Mouse (Mus musculus) heart, embryonic 14.5 days (tissue): ENCODE data around the gene Erc2. TPM values are rescaled to one million over a fixed set of nuclear protein-coding genes. Genes with fewer than 3 reads are reported as not detected.

Source experiments
- ATAC-seq: fragments of 200-750 bp; cut with Nextera tagmentation; 2 replicates; pipeline ENCODE4 v1.8.0; 2017; ENCODE audit warnings: low read depth, moderate TSS enrichment; ENCODE audit not compliant: insufficient number of reproducible peaks, insufficient read depth, low FRiP score
- H3K27ac ChIP-seq, 2 experiments: fragments of 200-500 bp in 1 of 2; fragments of 300-500 bp in 1 of 2; sonication (generic) in 1 of 2; replicated peaks in 1 of 2; 2 replicates each; pipeline ENCODE4 v1.5.1; 2012 to 2014; ENCODE audit warnings: low read depth in 2 of 2, low read length in 2 of 2, control low read depth in 1 of 2, mild to moderate bottlenecking in 1 of 2, mixed read lengths in 1 of 2; ENCODE audit not compliant: control insufficient read depth in 1 of 2, insufficient read depth in 1 of 2
- H3K27me3 ChIP-seq: fragments of 300-500 bp; sonication (generic); 2 replicates; pipeline ENCODE4 v1.6.1; 2014; ENCODE audit warnings: mild to moderate bottlenecking, low read length, control low read depth; ENCODE audit not compliant: control insufficient read depth, insufficient read depth
- H3K36me3 ChIP-seq: fragments of 300-500 bp; sonication (generic); 2 replicates; pipeline ENCODE4 v1.6.1; 2014; ENCODE audit warnings: mild to moderate bottlenecking, control low read depth, low read length, mixed read lengths; ENCODE audit not compliant: control insufficient read depth, insufficient read depth
- H3K4me1 ChIP-seq, 2 experiments: fragments of 200-500 bp in 1 of 2; fragments of 300-500 bp in 1 of 2; sonication (generic) in 1 of 2; 2 replicates each; pipeline ENCODE4 v1.6.1; 2012 to 2014; ENCODE audit warnings: low read length in 2 of 2, control low read depth in 1 of 2, mixed read lengths in 1 of 2; ENCODE audit not compliant: control insufficient read depth in 2 of 2, insufficient read depth in 2 of 2
- H3K4me2 ChIP-seq: fragments of 300-500 bp; sonication (generic); 2 replicates; pipeline ENCODE4 v1.6.1; 2014; ENCODE audit warnings: mild to moderate bottlenecking, low read length
- H3K4me3 ChIP-seq, 2 experiments: fragments of 200-500 bp in 1 of 2; fragments of 300-500 bp in 1 of 2; sonication (generic) in 1 of 2; 2 replicates each; pipeline ENCODE4 v1.5.1; 2012 to 2014; ENCODE audit warnings: low read length in 2 of 2, mild to moderate bottlenecking in 2 of 2, control low read depth in 1 of 2, low read depth in 1 of 2, moderate library complexity in 1 of 2; ENCODE audit not compliant: control insufficient read depth in 1 of 2, insufficient read depth in 1 of 2
- H3K9ac ChIP-seq: fragments of 300-500 bp; sonication (generic); 2 replicates; pipeline ENCODE4 v1.6.1; 2014; ENCODE audit warnings: mild to moderate bottlenecking, low read length
- H3K9me3 ChIP-seq: fragments of 300-500 bp; sonication (generic); 2 replicates; pipeline ENCODE4 v1.6.1; 2016; ENCODE audit warnings: low read length, control low read depth; ENCODE audit not compliant: control insufficient read depth
- WGBS: fragments of 180-500 bp; shearing (Covaris S2); extraction: QIAGEN DNeasy Blood & Tissue Kit; methylation state at CpG from one replicate; pipeline ENCODE4 v1.1.7; 2014; 5-methylcytosine and 5-hydroxymethylcytosine counted together
- polyA plus RNA-seq: library from polyadenylated mRNA; unstranded; fragments of >200 nt; fragmentation: Nextera tagmentation; extraction: Ambion mirVana; gene quantifications from 2 replicates; pipeline ENCODE4 v1.2.1, GENCODE M21; 2014

Gene Erc2
- polyA plus RNA-seq, 1 experiment from 2014 or later: 3.2 TPM

- Histone ChIP-seq H3K4me3 (no peak overlapping the region), H3K9ac (no peak overlapping the region), H3K27ac (no peak overlapping the region), H3K27me3 (no peaks in the 10 kb centered on the region), H3K4me1 (peaks cover 1 to 7% of the 10 kb centered on the region in 2 experiments; a peak in 3 of 4 replicates), H3K9me3 (no peaks in the 10 kb centered on the region), H3K4me2 (no peak overlapping the region), H3K36me3 (no peaks in the 10 kb centered on the region)
- no peak for ATAC-seq
- 58% methylated on average over 8 of the region's 8 CpGs for WGBS
Observed at GRCm38 (mm10) chr14:28370713-28371112, 748.5 kb downstream of the Erc2 start.

- no peaks in the 10 kb centered on the region for H3K27me3 ChIP-seq
- peaks cover 4 to 14% of the 10 kb centered on the region in 2 experiments; a peak in 3 of 4 replicates for H3K4me1 ChIP-seq
- H3K27ac ChIP-seq: no peak overlapping the region
- no peaks in the 10 kb centered on the region for H3K36me3 ChIP-seq
- H3K9ac ChIP-seq: no peak overlapping the region
- no peak overlapping the region for H3K4me2 ChIP-seq
- 90% methylated on average over 10 of the region's 10 CpGs for WGBS
- H3K9me3 ChIP-seq: no peaks in the 10 kb centered on the region
- no peak for ATAC-seq
- H3K4me3 ChIP-seq: no peak overlapping the region
Observed at GRCm38 (mm10) chr14:28371651-28372050, 749.4 kb downstream of the Erc2 start.

- 0 out of 2 replicates have a peak, but pooled peaks have one; percentile 54 for ATAC-seq
- Histone ChIP-seq H3K9ac (no peak overlapping the region), H3K4me1 (peaks cover 4 to 13% of the 10 kb centered on the region in 2 experiments; a peak in 3 of 4 replicates), H3K36me3 (no peaks in the 10 kb centered on the region), H3K4me3 (no peak overlapping the region), H3K9me3 (no peaks in the 10 kb centered on the region), H3K27me3 (no peaks in the 10 kb centered on the region), H3K4me2 (peak overlapping the region; percentile 22), H3K27ac (no peak overlapping the region)
- 25% methylated on average over 10 of the region's 10 CpGs for WGBS
Observed at GRCm38 (mm10) chr14:28375642-28376091, 753.4 kb downstream of the Erc2 start.

GRCm38 (mm10) chr14:28376208-28376805, 754.1 kb downstream of the Erc2 start:
- no peak overlapping the region for H3K9ac ChIP-seq
- no peak overlapping the region for H3K27ac ChIP-seq
- H3K27me3 ChIP-seq: no peaks in the 10 kb centered on the region
- WGBS: 65% methylated on average over 9 of the region's 9 CpGs
- no peak overlapping the region for H3K4me3 ChIP-seq
- no peaks in the 10 kb centered on the region for H3K36me3 ChIP-seq
- no peak; the same call in 1 of the 2 replicates for ATAC-seq
- no peaks in the 10 kb centered on the region for H3K9me3 ChIP-seq
- no peak overlapping the region for H3K4me2 ChIP-seq
- H3K4me1 ChIP-seq: peaks cover 4 to 11% of the 10 kb centered on the region in 2 experiments; a peak in 3 of 4 replicates

GRCm38 (mm10) chr14:28377519-28377918, 755.3 kb downstream of the Erc2 start:
- Histone ChIP-seq H3K4me1 (peaks cover 4 to 11% of the 10 kb centered on the region in 2 experiments; a peak in 3 of 4 replicates), H3K27ac (no peak overlapping the region), H3K9ac (no peak overlapping the region), H3K27me3 (no peaks in the 10 kb centered on the region), H3K4me3 (no peak overlapping the region), H3K36me3 (no peaks in the 10 kb centered on the region), H3K9me3 (no peaks in the 10 kb centered on the region), H3K4me2 (no peak overlapping the region)
- WGBS: 66% methylated on average over 3 of the region's 3 CpGs
- ATAC-seq: no peak

GRCm38 (mm10) chr14:28380129-28380528, 757.9 kb downstream of the Erc2 start:
- Histone ChIP-seq H3K9me3 (no peaks in the 10 kb centered on the region), H3K4me2 (no peak overlapping the region), H3K27me3 (no peaks in the 10 kb centered on the region), H3K36me3 (no peaks in the 10 kb centered on the region), H3K9ac (no peak overlapping the region), H3K4me3 (no peak overlapping the region), H3K4me1 (peaks cover 4 to 7% of the 10 kb centered on the region in 2 experiments; a peak in 2 of 4 replicates), H3K27ac (no peak overlapping the region)
- WGBS: 79% methylated on average over 3 of the region's 3 CpGs
- no peak for ATAC-seq

GRCm38 (mm10) chr14:28381801-28382550, 759.7 kb downstream of the Erc2 start:
- no peak overlapping the region for H3K9ac ChIP-seq
- no peak for ATAC-seq
- 70% methylated on average over 14 of the region's 14 CpGs for WGBS
- H3K27ac ChIP-seq: no peak overlapping the region
- H3K4me2 ChIP-seq: no peak overlapping the region
- no peak overlapping the region for H3K4me3 ChIP-seq
- H3K4me1 ChIP-seq: no peaks in the 10 kb centered on the region
- no peaks in the 10 kb centered on the region for H3K36me3 ChIP-seq
- H3K27me3 ChIP-seq: no peaks in the 10 kb centered on the region
- H3K9me3 ChIP-seq: no peaks in the 10 kb centered on the region
